Mouse (Mus musculus) kidney, adult 2 months (tissue): ENCODE data around the gene D630045J12Rik.

Experiments
- CTCF ChIP-seq: fragments of 200-500 bp; conservative IDR thresholded peaks from 2 replicates; pipeline ENCODE4 v1.5.1; 2011; ENCODE audit warnings: low read depth, mild to moderate bottlenecking, control low read depth, low read length, moderate library complexity, mixed read lengths; ENCODE audit not compliant: insufficient read depth, insufficient read length
- POLR2A ChIP-seq: fragments of 200-500 bp; IDR thresholded peaks from one replicate; pipeline ENCODE4 v1.6.1; 2011; ENCODE audit warnings: low read depth, low read length, control low read depth

DNA sequence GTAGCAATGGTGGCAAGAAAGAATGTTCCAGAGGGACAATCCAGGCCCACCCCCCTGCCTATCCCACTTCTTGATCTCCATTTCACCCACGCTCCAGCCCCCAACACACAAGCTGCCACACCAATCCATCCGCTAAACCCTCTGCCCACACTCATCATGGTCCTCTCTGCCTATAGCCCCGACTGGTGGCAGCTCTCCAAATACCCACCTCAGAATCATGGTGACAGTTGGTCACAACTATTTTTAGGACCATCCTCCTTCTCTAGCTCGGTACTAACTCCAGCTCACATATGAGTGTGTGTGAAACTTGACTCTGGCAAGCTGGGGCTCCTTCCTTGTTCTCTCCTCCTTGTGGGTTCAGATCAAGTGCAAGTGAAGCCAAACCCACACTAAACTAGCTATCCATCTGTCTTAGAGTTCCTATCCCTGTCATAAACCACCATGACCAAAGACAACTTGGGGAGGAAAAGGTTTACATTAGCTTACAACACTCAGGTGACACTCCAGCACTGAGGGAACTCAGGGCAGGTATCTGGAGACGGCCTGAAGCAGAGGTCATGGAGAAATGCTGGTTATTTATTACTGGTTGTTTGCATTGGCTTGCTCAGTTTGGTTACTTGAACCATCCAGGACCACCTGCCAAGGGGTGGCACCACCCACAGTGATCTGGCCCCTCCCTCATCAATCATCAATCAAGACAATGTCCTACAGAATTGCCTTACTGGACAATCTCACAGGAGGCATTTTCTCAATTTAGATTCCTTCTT lies 9.8 kb upstream of the D630045J12Rik start:
- TF ChIP-seq CTCF (no peak), POLR2A (no peak)
